Mouse (Mus musculus) testis, adult 2 months (tissue): Measurements from ENCODE around the gene Nipa1. TPM values are rescaled to one million over a fixed set of nuclear protein-coding genes. Genes with fewer than 3 reads are reported as not detected.

Source experiments
- H3K27ac ChIP-seq: fragments of 200-500 bp; 2 replicates; pipeline ENCODE4 v1.5.1; 2012; ENCODE audit warnings: low read depth, low read length; ENCODE audit not compliant: control insufficient read depth, insufficient read depth
- H3K27me3 ChIP-seq: fragments of 200-500 bp; 2 replicates; pipeline ENCODE4 v1.6.1; 2012; ENCODE audit warnings: mild to moderate bottlenecking, low read length, moderate library complexity; ENCODE audit not compliant: control insufficient read depth, insufficient read depth
- H3K36me3 ChIP-seq: fragments of 200-500 bp; 2 replicates; pipeline ENCODE4 v1.6.1; 2012; ENCODE audit warnings: mild to moderate bottlenecking, low read length; ENCODE audit not compliant: control insufficient read depth, insufficient read depth
- H3K4me1 ChIP-seq: fragments of 200-500 bp; 2 replicates; pipeline ENCODE4 v1.6.1; 2012; ENCODE audit warnings: low read length; ENCODE audit not compliant: control insufficient read depth, insufficient read depth
- H3K4me3 ChIP-seq: fragments of 200-500 bp; 2 replicates; pipeline ENCODE4 v1.5.1; 2012; ENCODE audit warnings: low read depth, mild to moderate bottlenecking, low read length, moderate library complexity, mixed read lengths; ENCODE audit not compliant: control insufficient read depth
- CTCF ChIP-seq: fragments of 200-500 bp; IDR thresholded peaks from 2 replicates; pipeline ENCODE4 v1.5.1; 2012; ENCODE audit warnings: low read depth, mild to moderate bottlenecking, inconsistent platforms, low read length, moderate library complexity; ENCODE audit not compliant: control insufficient read depth, insufficient read depth, insufficient replicate concordance
- POLR2A ChIP-seq: fragments of 200-500 bp; IDR thresholded peaks from 2 replicates; pipeline ENCODE4 v1.6.1; 2012; ENCODE audit warnings: low read depth, mild to moderate bottlenecking, inconsistent platforms, low read length, moderate library complexity; ENCODE audit not compliant: control insufficient read depth
- polyA plus RNA-seq: library from polyadenylated mRNA; depleted of rRNA; stranded (reverse); fragments of >200 nt; gene quantifications from 2 replicates; pipeline ENCODE4 v1.2.3, GENCODE M21; 2012

The Nipa1 gene
- polyA plus RNA-seq, 1 experiment: 0.93 TPM

GRCm38 (mm10) chr7:56047178-56047577 lies 27.4 kb upstream of the Nipa1 start:
- no peaks in the 10 kb centered on the region for H3K36me3 ChIP-seq
- H3K4me1 ChIP-seq: no peaks in the 10 kb centered on the region; the same call in 1 of the 2 replicates
- TF ChIP-seq POLR2A (no peak), CTCF (no peak)
- no peak overlapping the region for H3K4me3 ChIP-seq
- H3K27me3 ChIP-seq: no peaks in the 10 kb centered on the region
- H3K27ac ChIP-seq: no peak overlapping the region

DNA sequence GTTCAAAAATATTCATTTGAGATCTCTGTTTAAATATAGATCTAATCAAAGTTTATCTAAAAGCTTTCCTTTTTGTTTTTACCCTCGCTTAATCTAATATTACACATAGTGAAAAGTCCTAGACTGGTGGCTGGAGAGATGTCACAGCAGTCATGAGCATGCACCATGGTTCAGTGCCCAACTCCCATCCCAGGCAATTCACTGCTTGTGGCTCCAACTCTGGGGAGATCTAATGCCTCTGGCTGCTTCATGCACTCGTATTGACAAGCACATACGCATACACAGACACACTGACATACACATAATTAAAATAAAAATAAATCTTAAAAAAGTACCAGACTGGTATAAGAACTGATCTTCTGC lies 24.5 kb upstream of the Nipa1 start:
- TF ChIP-seq POLR2A (no peak), CTCF (no peak)
- no peak overlapping the region for H3K4me3 ChIP-seq
- no peaks in the 10 kb centered on the region for H3K27me3 ChIP-seq
- H3K4me1 ChIP-seq: no peaks in the 10 kb centered on the region; the same call in 1 of the 2 replicates
- H3K36me3 ChIP-seq: no peaks in the 10 kb centered on the region
- H3K27ac ChIP-seq: no peak overlapping the region

DNA sequence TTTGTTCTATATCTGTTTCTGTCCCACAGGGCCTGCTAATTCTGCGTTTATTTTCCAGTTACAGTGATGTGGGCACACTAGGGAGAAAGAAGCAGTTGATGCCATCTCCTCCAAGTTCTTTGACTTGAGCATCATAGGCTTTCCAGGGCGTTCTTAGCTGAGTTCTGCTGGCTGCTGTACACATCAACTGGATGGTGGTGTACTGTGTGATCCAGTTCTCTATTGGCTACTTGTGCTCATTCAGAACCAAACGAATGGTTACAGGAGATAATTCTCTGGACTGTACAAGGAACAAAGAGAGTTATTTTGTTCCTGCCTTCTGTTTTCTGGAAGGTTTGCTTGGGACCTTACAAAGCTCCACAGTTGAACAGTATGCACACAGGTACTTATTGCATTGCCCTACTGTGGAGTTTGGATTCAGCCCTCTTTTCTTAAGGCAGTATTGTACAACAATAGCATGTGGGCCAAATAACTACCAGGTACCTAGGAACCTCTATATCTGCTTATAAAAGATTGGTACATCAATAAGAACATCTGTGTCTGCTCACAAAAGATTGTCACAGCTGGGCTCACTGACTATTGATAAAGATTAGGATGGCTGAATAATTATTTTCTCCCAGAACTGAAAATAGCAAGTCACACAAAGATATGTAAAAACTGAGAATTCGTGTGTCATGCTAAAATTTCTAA lies 24.0 kb upstream of the Nipa1 start:
- no peaks in the 10 kb centered on the region for H3K4me1 ChIP-seq
- no peak overlapping the region for H3K4me3 ChIP-seq
- no peaks in the 10 kb centered on the region for H3K36me3 ChIP-seq
- no peak overlapping the region for H3K27ac ChIP-seq
- TF ChIP-seq CTCF: no peak
- TF ChIP-seq POLR2A: no peak
- H3K27me3 ChIP-seq: no peaks in the 10 kb centered on the region

DNA sequence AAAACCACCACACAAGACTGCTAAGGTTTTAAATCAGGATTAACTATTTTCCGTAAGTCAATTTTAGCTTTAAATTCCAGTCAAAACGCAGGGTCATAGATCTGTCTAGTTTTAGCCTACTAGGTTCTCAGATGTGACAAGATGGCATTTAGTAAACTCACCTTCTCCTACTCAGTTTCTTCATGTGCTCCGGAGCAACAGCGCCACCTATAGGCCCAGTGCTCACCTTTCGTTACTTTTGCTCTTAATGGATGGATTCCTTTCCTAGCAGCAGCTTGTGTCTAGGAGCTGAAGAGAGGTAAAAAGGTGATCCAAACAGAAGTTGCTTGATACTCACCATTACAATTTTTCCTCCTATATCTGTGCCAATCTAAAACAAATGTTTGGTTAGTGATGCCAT lies 22.6 kb upstream of the Nipa1 start:
- no peaks in the 10 kb centered on the region for H3K27me3 ChIP-seq
- H3K4me3 ChIP-seq: no peak overlapping the region
- TF ChIP-seq CTCF (no peak; the same call in 1 of the 2 replicates), POLR2A (no peak)
- no peaks in the 10 kb centered on the region for H3K4me1 ChIP-seq
- no peaks in the 10 kb centered on the region for H3K36me3 ChIP-seq
- H3K27ac ChIP-seq: no peak overlapping the region

GRCm38 (mm10) chr7:56023586-56023985 lies 3.8 kb upstream of the Nipa1 start:
- no peaks in the 10 kb centered on the region for H3K36me3 ChIP-seq
- no peak overlapping the region for H3K4me3 ChIP-seq
- H3K27me3 ChIP-seq: no peaks in the 10 kb centered on the region
- TF ChIP-seq CTCF: no peak
- TF ChIP-seq POLR2A: no peak
- H3K4me1 ChIP-seq: peaks cover 6% of the 10 kb centered on the region
- no peak overlapping the region for H3K27ac ChIP-seq

GRCm38 (mm10) chr7:56018972-56019929 lies 503 bp downstream of the Nipa1 start:
- Histone ChIP-seq H3K4me3 (peak overlapping the region; percentile 84), H3K27ac (no peak overlapping the region), H3K36me3 (no peaks in the 10 kb centered on the region), H3K27me3 (no peaks in the 10 kb centered on the region), H3K4me1 (peaks cover 6% of the 10 kb centered on the region)
- TF ChIP-seq CTCF (no peak), POLR2A (0 out of 2 replicates have a peak, but pooled peaks have one; percentile 42)

GRCm38 (mm10) chr7:56018446-56018971 lies 1.2 kb downstream of the Nipa1 start:
- H3K27ac ChIP-seq: no peak overlapping the region
- no peaks in the 10 kb centered on the region for H3K36me3 ChIP-seq
- no peak overlapping the region for H3K4me3 ChIP-seq
- TF ChIP-seq CTCF (no peak), POLR2A (no peak)
- no peaks in the 10 kb centered on the region for H3K27me3 ChIP-seq
- peaks cover 6% of the 10 kb centered on the region for H3K4me1 ChIP-seq
